Mouse (Mus musculus): ENCODE results near the gene Rab19. TPM values are rescaled to one million over a fixed set of nuclear protein-coding genes. Genes with fewer than 3 reads are reported as not detected.
A peak's percentile ranks its signal among the peaks of the same experiment; 100 is the strongest.
"Not testable (repeated sequence)": the region's sequence is repeated elsewhere in the genome, so short reads cannot be mapped to it uniquely, and the experiment has no call there.

Rab19 gene
- polyA plus RNA-seq, 1 experiment from 2014 or later: 8.0 TPM

GRCm38 (mm10) chr6:39403136-39403535, 22.2 kb downstream of the Rab19 start:
- Histone ChIP-seq H3K36me3 (ENCODE audit: inconsistent target) (peaks cover 72% of the 10 kb centered on the region), H3K79me2 (ENCODE audit: inconsistent target) (peaks cover 27% of the 10 kb centered on the region; the same call in 1 of the 2 replicates)
- 88% methylated on average over 1 of the region's 2 CpGs for WGBS (ENCODE audit: missing documents)

DNA sequence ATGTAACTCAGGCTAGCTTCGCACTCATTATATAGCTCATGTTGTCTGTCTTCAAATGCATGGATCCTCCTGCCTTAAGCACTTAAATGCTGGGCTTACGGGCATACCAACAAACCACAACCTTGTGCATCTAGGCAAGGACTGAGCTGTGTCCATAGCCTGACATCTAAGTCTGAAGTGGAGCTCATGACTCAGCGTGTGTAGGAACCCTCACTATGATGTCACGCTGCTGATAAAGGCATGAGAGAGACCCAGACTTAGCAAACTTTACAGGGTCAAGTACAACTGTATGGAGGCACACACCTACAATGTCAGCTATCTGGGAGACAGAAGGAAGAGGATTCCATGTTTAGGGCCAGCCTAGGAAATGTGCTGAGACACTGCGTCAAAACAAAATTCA, 25.5 kb downstream of the Rab19 start:
- no peak overlapping the region for H3K4me3 ChIP-seq (ENCODE audit: inconsistent target)
- 90% methylated on average over 5 of the region's 5 CpGs for WGBS (ENCODE audit: missing documents)
- peaks cover 58% of the 10 kb centered on the region for H3K36me3 ChIP-seq (ENCODE audit: inconsistent target)
- H3K79me2 ChIP-seq (ENCODE audit: inconsistent target): peaks cover 61% of the 10 kb centered on the region
- H3K27ac ChIP-seq: no peak overlapping the region

More at GRCm38 (mm10) chr6:39403136-39403535, 22.2 kb downstream of the Rab19 start:
- H3K4me3 ChIP-seq (ENCODE audit: inconsistent target): no peak overlapping the region
- H3K27ac ChIP-seq: no peak overlapping the region

DNA sequence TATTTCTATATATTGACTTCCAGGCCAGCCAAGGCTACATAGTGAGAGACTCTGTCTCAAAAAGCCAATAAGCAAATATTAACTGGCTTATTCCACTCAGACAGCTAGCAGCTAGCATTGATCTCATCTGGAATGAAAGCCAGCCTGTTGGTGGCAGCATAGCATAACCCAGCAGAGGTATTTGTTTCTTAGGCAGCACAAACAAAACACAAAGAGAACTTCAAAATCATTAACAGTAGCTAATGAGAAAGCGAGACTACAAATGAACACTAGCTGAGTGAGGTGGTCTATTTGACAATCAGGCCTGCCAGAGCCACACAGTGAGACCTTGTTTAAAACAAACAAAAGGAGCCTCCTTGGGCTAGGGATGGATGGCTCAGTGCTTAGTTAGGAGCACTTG, 33.1 kb downstream of the Rab19 start:
- WGBS (ENCODE audit: missing documents): 100% methylated on average over 1 of the region's 1 CpGs
- peaks cover 16% of the 10 kb centered on the region for H3K36me3 ChIP-seq (ENCODE audit: inconsistent target)

DNA sequence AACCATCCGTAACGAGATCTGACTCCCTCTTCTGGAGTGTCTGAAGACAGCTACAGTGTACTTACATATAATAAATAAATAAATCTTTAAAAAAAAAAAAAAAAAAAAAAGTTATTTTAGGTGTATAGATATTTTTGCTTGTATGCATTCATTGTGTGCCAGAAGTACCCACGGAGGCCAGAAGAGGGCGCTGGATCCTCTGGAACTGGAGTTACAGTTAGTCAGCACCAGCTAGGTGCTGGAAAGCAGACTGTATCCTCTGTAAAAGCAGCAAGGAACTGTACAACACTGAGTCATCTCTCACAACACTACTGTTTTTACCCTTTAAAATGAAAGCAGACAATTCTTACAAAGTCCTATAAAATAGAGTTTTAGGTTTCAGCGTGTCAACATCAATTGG, 34.8 kb downstream of the Rab19 start:
- Histone ChIP-seq H3K4me3 (ENCODE audit: inconsistent target) (no peak overlapping the region), H3K79me2 (ENCODE audit: inconsistent target) (peaks cover 88% of the 10 kb centered on the region), H3K36me3 (ENCODE audit: inconsistent target) (0 out of 2 replicates have a peak, but pooled peaks cover 1% of the 10 kb centered on the region), H3K27ac (no peak overlapping the region)
- WGBS (ENCODE audit: missing documents): 76% methylated on average over 3 of the region's 5 CpGs

More for the DNA sequence above, 33.1 kb downstream of the Rab19 start:
- Histone ChIP-seq H3K79me2 (ENCODE audit: inconsistent target) (peaks cover 99% of the 10 kb centered on the region), H3K4me3 (ENCODE audit: inconsistent target) (no peak overlapping the region), H3K27ac (no peak overlapping the region)

DNA sequence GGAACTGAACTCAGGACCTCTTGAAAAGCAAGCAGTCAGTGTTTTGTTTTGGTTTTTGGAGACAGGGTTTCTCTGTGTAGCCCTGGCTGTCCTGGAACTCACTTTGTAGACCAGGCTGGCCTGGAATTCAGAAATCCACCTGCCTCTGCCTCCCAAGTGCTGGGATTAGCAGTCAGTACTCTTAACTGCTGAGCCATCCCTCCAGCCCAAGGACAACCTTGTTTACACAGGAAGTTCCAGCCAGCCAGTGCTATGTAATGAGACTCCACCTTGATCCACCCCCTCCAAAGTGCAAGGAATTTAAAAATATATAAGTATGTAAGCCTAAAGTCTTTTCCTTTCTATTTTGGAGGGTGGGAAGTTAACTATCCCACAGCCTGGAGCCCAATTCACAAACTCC, 35.7 kb downstream of the Rab19 start:
- not testable (repeated sequence) for H3K4me3 ChIP-seq (ENCODE audit: inconsistent target); H3K36me3 ChIP-seq (ENCODE audit: inconsistent target)
- Histone ChIP-seq H3K27ac (peak overlapping the region; percentile 13; the same call in 1 of the 2 replicates), H3K79me2 (ENCODE audit: inconsistent target) (peaks cover 79% of the 10 kb centered on the region)

DNA sequence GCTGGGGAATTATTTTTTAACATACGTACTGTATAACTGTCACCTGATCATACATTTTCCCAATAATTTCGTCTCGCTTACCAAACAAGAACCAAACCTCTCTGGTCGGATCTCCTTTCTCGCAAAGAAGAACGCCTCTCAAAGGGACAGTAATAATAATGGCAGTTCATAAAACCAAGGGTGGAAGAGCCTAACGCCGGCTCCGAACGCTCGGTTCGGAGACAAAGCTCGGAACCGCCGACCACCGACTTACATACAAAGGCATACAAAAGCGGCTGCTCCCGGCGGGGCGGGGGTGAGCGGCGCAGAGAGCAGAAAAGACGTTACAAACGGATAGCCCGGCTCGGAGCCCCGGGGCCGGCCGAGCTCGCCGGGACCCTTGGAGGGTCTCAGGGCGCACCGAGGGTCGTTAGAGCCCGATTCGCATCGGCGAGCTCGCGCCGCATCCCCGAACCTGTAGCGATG, 38.4 kb downstream of the Rab19 start:
- under 1% methylated on average over 43 of the region's 43 CpGs for WGBS (ENCODE audit: missing documents)
- Histone ChIP-seq H3K4me3 (ENCODE audit: inconsistent target) (peak overlapping the region; percentile 72), H3K27ac (peak overlapping the region; percentile 68), H3K36me3 (ENCODE audit: inconsistent target) (no peaks in the 10 kb centered on the region), H3K79me2 (ENCODE audit: inconsistent target) (peaks cover 51% of the 10 kb centered on the region)

GRCm38 (mm10) chr6:39419851-39420721, 39.1 kb downstream of the Rab19 start, which contains the start of gene Mkrn1:
Gene Mkrn1, minus strand, starts transcription at chr6:39420462.
- WGBS (ENCODE audit: missing documents): under 1% methylated on average over 66 of the region's 82 CpGs
- peaks cover 45% of the 10 kb centered on the region for H3K79me2 ChIP-seq (ENCODE audit: inconsistent target)
- peak within 1 kb of the TSS; percentile 68 for H3K27ac ChIP-seq
- peak within 1 kb of the TSS; percentile 72 for H3K4me3 ChIP-seq (ENCODE audit: inconsistent target)
- no peaks in the 10 kb centered on the region for H3K36me3 ChIP-seq (ENCODE audit: inconsistent target)

GRCm38 (mm10) chr6:39420867-39421266, 39.9 kb downstream of the Rab19 start:
- 88% methylated on average over 4 of the region's 4 CpGs for WGBS (ENCODE audit: missing documents)
- H3K27ac ChIP-seq: no peak overlapping the region

DNA sequence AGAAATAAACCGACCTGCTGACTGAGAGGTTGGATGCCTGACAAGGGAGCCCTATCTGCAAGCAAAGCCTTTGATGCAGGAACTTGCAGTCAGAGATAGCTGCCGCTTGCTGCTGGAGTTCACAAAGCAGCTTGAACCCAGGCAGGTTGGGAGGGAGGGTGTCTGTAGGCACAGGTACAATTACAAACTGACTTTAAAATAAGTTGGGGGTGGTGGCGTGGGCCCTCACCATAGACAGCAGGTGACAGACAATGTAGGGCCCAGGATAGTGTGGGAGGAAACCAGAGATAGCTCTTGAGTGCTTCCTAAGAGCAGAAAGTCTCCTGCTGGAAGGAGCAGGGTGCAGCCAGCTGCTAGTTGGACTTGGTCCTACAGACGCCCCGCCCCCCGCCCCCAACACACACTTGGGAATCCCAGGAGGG, 42.2 kb downstream of the Rab19 start:
- no peak overlapping the region for H3K4me3 ChIP-seq (ENCODE audit: inconsistent target)
- no peak overlapping the region for H3K27ac ChIP-seq
- WGBS (ENCODE audit: missing documents): 86% methylated on average over 6 of the region's 6 CpGs
- H3K79me2 ChIP-seq (ENCODE audit: inconsistent target): peaks cover 15% of the 10 kb centered on the region
- H3K36me3 ChIP-seq (ENCODE audit: inconsistent target): no peaks in the 10 kb centered on the region

More at GRCm38 (mm10) chr6:39420867-39421266, 39.9 kb downstream of the Rab19 start:
- no peaks in the 10 kb centered on the region for H3K36me3 ChIP-seq (ENCODE audit: inconsistent target)
- H3K4me3 ChIP-seq (ENCODE audit: inconsistent target): no peak overlapping the region
- H3K79me2 ChIP-seq (ENCODE audit: inconsistent target): peaks cover 38% of the 10 kb centered on the region

GRCm38 (mm10) chr6:39423686-39424085, 42.7 kb downstream of the Rab19 start:
- no peak overlapping the region for H3K27ac ChIP-seq
- 95% methylated on average over 7 of the region's 7 CpGs for WGBS (ENCODE audit: missing documents)
- peaks cover 10% of the 10 kb centered on the region for H3K79me2 ChIP-seq (ENCODE audit: inconsistent target)
- H3K36me3 ChIP-seq (ENCODE audit: inconsistent target): no peaks in the 10 kb centered on the region
- no peak overlapping the region for H3K4me3 ChIP-seq (ENCODE audit: inconsistent target)

DNA sequence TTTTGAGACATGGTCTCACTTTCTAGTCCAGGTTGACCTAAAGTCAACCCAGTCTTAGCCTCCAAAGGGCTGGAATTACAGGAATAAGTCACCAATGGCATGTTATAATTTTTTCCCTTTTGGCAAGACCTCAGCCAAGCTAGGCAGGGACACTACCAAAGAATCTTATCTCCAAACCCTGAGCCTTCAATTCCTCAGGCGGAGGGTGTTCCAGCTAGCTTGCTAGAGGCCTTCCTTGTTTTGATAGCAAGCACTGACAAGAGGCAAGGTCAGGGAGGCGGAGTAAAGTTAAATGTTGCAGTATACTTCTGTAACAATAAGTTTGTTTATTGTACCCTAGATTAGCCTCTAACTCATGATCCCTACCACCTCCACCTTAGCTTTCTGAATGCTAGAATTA, 44.2 kb downstream of the Rab19 start:
- no peak overlapping the region for H3K4me3 ChIP-seq (ENCODE audit: inconsistent target)
- H3K79me2 ChIP-seq (ENCODE audit: inconsistent target): no peaks in the 10 kb centered on the region
- WGBS (ENCODE audit: missing documents): 86% methylated on average over 2 of the region's 2 CpGs
- no peak overlapping the region for H3K27ac ChIP-seq
- H3K36me3 ChIP-seq (ENCODE audit: inconsistent target): no peaks in the 10 kb centered on the region

DNA sequence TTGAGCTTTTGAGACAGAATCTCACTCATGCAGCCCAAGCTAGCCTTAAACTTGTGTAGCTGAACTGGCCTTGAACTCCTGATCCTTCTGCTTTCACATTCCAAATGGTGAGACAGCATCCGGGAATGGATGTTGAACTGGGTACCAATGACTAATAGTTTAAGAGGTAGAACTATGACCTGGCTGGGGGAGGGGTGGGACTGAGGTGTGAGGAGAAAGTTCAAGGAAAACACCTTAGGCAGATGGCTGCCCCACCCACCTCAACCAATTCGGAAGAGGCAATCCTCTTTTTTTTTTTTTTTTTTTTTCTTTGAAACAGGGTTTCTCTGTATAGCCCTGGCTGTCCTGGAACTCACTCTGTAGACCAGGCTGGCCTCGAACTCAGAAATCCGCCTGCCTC, 45.8 kb downstream of the Rab19 start:
- Histone ChIP-seq H3K36me3 (ENCODE audit: inconsistent target) (no peaks in the 10 kb centered on the region), H3K4me3 (ENCODE audit: inconsistent target) (no peak overlapping the region), H3K79me2 (ENCODE audit: inconsistent target) (no peaks in the 10 kb centered on the region), H3K27ac (no peak overlapping the region)
- WGBS (ENCODE audit: missing documents): 100% methylated on average over 1 of the region's 4 CpGs

DNA sequence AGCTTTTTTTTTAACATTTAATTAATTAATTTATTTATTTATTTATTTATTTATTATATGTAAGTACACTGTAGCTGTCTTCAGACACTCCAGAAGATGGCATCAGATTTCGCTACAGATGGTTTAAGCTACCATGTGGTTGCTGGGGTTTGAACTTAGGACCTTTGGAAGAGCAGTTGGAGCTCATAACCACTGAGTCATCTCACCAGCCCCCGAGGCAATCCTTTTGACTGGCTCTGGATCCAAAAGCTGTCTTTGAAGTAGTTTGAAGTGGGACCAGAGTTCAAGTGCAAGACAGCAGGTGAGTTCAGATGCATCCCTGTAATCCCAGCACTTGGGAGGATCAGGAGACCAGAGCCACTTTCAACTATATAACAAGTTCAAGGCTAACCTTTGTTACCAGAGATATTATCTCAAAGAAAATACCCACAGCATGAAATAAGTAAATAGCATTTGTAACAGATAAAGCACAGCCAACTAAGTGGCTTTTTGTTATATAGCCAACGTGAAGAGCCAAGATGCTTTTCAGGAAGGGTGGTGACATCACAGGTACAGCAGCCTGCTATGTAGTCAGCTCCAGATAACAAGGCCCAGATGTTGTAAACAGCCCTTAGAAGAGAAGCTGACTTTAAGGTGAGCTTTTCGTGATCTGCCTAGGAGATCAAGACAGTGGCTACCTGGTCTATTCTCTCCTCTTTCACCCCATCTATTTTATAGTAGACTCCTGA, 46.5 kb downstream of the Rab19 start:
- 89% methylated on average over 3 of the region's 4 CpGs for WGBS (ENCODE audit: missing documents)

DNA sequence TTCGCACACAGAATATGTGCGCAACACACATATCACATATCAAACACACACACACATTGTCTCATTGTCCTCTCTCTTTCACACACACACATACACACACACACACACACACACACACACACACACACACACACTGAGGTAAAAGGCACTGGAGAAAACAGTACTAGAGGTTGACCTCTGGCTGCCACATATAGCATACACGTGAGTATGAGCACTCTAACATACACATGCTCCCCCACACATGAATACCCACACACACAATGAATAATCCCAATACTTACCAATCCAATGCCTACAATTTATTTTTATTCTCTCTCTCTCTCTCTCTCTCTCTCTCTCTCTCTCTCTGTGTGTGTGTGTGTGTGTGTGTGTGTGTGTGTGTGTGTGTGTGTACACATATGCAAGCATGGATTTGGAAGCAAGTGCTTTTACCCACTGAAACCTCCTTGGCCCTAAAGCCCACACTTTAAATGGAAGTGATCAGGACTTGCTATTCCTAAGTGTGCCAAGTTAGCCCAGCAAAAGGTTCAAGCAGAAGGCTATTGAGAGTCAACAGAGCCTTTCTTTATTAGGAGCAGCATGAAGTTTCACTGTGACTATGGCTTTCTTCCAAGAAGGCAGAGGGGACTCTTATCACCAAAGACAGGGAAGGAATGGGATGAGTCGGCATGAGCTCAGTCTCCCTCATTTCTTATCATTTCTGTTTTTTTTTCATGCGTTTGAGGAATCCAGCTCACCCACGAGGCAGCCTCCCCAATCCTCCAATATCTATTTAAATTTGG, 48.2 kb downstream of the Rab19 start:
- Histone ChIP-seq H3K79me2 (ENCODE audit: inconsistent target) (no peaks in the 10 kb centered on the region), H3K27ac (no peak overlapping the region), H3K36me3 (ENCODE audit: inconsistent target) (no peaks in the 10 kb centered on the region), H3K4me3 (ENCODE audit: inconsistent target) (no peak overlapping the region)
- WGBS (ENCODE audit: missing documents): 83% methylated on average over 6 of the region's 6 CpGs

More for the DNA sequence above, 46.5 kb downstream of the Rab19 start:
- H3K79me2 ChIP-seq (ENCODE audit: inconsistent target): no peaks in the 10 kb centered on the region
- H3K27ac ChIP-seq: no peak overlapping the region
- no peak overlapping the region for H3K4me3 ChIP-seq (ENCODE audit: inconsistent target)
- H3K36me3 ChIP-seq (ENCODE audit: inconsistent target): no peaks in the 10 kb centered on the region

All from macrophage (primary cell).